Mouse (Mus musculus) liver, adult 2 months (tissue): ENCODE measurements around the gene Zfp445. TPM values are rescaled to one million over a fixed set of nuclear protein-coding genes. Genes with fewer than 3 reads are reported as not detected.
A peak's percentile ranks its signal among the peaks of the same experiment; 100 is the strongest.

Experiments
- DNase-seq: peaks from one replicate; pipeline ENCODE4 v3.0.0-alpha.2; 2011; ENCODE audit warnings: low read depth, low spot score; ENCODE audit errors: extremely low read depth
- H3K27ac ChIP-seq: fragments of 200-500 bp; replicated peaks from 2 replicates; pipeline ENCODE4 v1.5.1; 2012; ENCODE audit warnings: low read depth, mild to moderate bottlenecking, control low read depth, inconsistent platforms, low read length; ENCODE audit not compliant: insufficient read depth
- H3K27me3 ChIP-seq: fragments of 200-500 bp; 2 replicates; pipeline ENCODE4 v1.6.1; 2012; ENCODE audit warnings: mild to moderate bottlenecking, moderate library complexity, low read length, inconsistent platforms; ENCODE audit not compliant: control insufficient read depth, insufficient read depth
- H3K36me3 ChIP-seq: fragments of 200-500 bp; 2 replicates; pipeline ENCODE4 v1.6.1; 2012; ENCODE audit warnings: low read length, inconsistent platforms; ENCODE audit not compliant: control insufficient read depth, insufficient read depth
- H3K4me1 ChIP-seq: fragments of 200-500 bp; 2 replicates; pipeline ENCODE4 v1.6.1; 2011; ENCODE audit warnings: low read length; ENCODE audit not compliant: control insufficient read depth, insufficient read depth
- H3K4me3 ChIP-seq: fragments of 200-500 bp; 2 replicates; pipeline ENCODE4 v1.5.1; 2011; ENCODE audit warnings: low read depth, mild to moderate bottlenecking, control low read depth, low read length, moderate library complexity; ENCODE audit not compliant: insufficient read depth
- H3K79me2 ChIP-seq: fragments of 200-500 bp; 2 replicates; pipeline ENCODE4 v1.6.1; 2012; ENCODE audit warnings: inconsistent platforms, mild to moderate bottlenecking, low read length, moderate library complexity; ENCODE audit not compliant: control insufficient read depth, insufficient read depth
- H3K9ac ChIP-seq: fragments of 200-500 bp; 2 replicates; pipeline ENCODE4 v1.6.1; 2012; ENCODE audit warnings: low read depth, mild to moderate bottlenecking, control low read depth, inconsistent platforms, low read length
- CTCF ChIP-seq: fragments of 200-500 bp; IDR thresholded peaks from 2 replicates; pipeline ENCODE4 v1.5.1; 2011; ENCODE audit warnings: low read depth, low read length, control low read depth
- POLR2A ChIP-seq: fragments of 200-500 bp; IDR thresholded peaks from 2 replicates; pipeline ENCODE4 v1.6.1; 2011; ENCODE audit warnings: low read length, control low read depth; ENCODE audit not compliant: insufficient read depth; ENCODE audit errors: extremely low read depth
- WGBS: fragments of 180-500 bp; shearing (Covaris S2); methylation state at CpG from one replicate; pipeline ENCODE4 v1.1.7; 2018; 5-methylcytosine and 5-hydroxymethylcytosine counted together
- polyA plus RNA-seq: library from polyadenylated mRNA; depleted of rRNA; stranded (reverse); fragments of >200 nt; gene quantifications from 2 replicates; pipeline ENCODE4 v1.2.3, GENCODE M21; 2012
- total RNA-seq: library from RNA; depleted of rRNA; stranded (reverse); fragments of >200 nt; gene quantifications from 2 replicates; pipeline ENCODE4 v1.2.3, GENCODE M21; 2014

Zfp445 gene
- total and polyA plus RNA-seq, 2 experiments, result 27.8 to 52.2 TPM

DNA sequence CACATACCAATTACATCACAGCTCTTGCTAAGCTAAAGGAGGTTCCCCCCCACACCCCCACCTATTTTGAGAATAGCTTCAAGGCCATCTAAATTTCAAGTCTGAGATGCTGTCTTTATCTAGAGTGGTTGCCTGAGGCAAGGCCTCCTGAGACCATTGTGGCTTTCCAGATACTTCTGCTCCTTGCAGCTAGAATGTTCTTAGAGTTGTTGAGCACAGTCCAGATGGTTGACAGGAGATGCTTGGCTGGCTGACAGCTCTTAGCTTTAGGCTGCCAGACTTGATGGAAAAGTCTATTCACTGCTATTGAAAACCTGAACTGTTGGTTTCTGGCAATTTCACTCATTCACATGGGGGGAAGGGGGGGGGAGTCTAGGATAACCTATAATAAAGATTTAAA lies 19.6 kb downstream of the Zfp445 start:
- Histone ChIP-seq H3K27ac (peak overlapping the region; percentile 77), H3K27me3 (no peaks in the 10 kb centered on the region), H3K79me2 (no peaks in the 10 kb centered on the region), H3K9ac (no peak overlapping the region), H3K36me3 (peaks cover 15% of the 10 kb centered on the region), H3K4me1 (peaks cover 10% of the 10 kb centered on the region; the same call in 1 of the 2 replicates), H3K4me3 (no peak overlapping the region)
- DNase-seq, result peak; percentile 52
- TF ChIP-seq POLR2A, result no peak
- TF ChIP-seq CTCF, result no peak

- peak overlapping the region; percentile 77; the same call in 1 of the 2 replicates for H3K27ac ChIP-seq
- 29% methylated on average over 3 of the region's 3 CpGs for WGBS
- no peak overlapping the region for H3K9ac ChIP-seq
- H3K27me3 ChIP-seq, result no peaks in the 10 kb centered on the region
- TF ChIP-seq CTCF (no peak), POLR2A (no peak)
- H3K79me2 ChIP-seq, result no peaks in the 10 kb centered on the region
- peaks cover 11% of the 10 kb centered on the region for H3K36me3 ChIP-seq
- no peak overlapping the region for H3K4me3 ChIP-seq
- peak; percentile 90 for DNase-seq
- H3K4me1 ChIP-seq, result peaks cover 10% of the 10 kb centered on the region; the same call in 1 of the 2 replicates
Observed at GRCm38 (mm10) chr9:122845621-122846020, 20.2 kb downstream of the Zfp445 start.

DNA sequence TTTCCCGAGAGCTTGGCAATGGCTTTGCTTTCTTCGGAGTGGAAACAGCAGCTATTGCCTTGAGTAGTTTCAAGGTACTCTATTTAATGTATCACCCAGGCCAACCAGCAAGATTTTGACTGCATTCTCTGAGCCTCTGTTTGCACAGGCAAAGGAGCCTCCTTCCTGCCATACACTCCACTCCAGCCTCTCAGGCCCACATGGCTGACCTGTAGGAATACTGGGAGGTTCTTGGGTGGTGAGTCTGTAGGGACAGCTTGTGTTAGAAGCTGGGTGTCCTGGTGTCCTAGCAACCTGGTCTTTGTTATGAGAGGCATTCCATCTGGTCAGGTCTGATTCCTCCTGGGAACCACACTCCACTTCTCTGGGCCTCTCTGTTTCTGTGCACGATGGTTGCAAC lies 22.0 kb downstream of the Zfp445 start, which contains the start of gene Gm35549:
Gm35549 (minus strand) TSS at position 276 of the 400 bp plus-strand sequence.
- Histone ChIP-seq H3K27me3 (no peaks in the 10 kb centered on the region), H3K27ac (no peak within 1 kb of the TSS), H3K79me2 (no peaks in the 10 kb centered on the region), H3K36me3 (no peaks in the 10 kb centered on the region; the same call in 1 of the 2 replicates), H3K4me1 (peaks cover 10% of the 10 kb centered on the region; the same call in 1 of the 2 replicates), H3K4me3 (no peak within 1 kb of the TSS), H3K9ac (no peak within 1 kb of the TSS)
- no peak for DNase-seq
- TF ChIP-seq CTCF (no peak), POLR2A (no peak)
- WGBS, result 90% methylated on average over 3 of the region's 3 CpGs

- Histone ChIP-seq H3K36me3 (peaks cover 25% of the 10 kb centered on the region), H3K79me2 (no peaks in the 10 kb centered on the region), H3K9ac (no peak overlapping the region), H3K27me3 (no peaks in the 10 kb centered on the region), H3K4me1 (no peaks in the 10 kb centered on the region), H3K4me3 (no peak overlapping the region), H3K27ac (no peak overlapping the region)
- DNase-seq, result no peak
- 53% methylated on average over 16 of the region's 16 CpGs for WGBS
- TF ChIP-seq CTCF (peak; percentile 18; the same call in 1 of the 2 replicates), POLR2A (no peak)
Observed at GRCm38 (mm10) chr9:122837680-122838079, 28.1 kb downstream of the Zfp445 start.

GRCm38 (mm10) chr9:122837216-122837615 lies 28.6 kb downstream of the Zfp445 start:
- DNase-seq, result no peak
- no peak overlapping the region for H3K27ac ChIP-seq
- H3K4me3 ChIP-seq, result no peak overlapping the region
- no peak overlapping the region for H3K9ac ChIP-seq
- H3K27me3 ChIP-seq, result no peaks in the 10 kb centered on the region
- H3K79me2 ChIP-seq, result no peaks in the 10 kb centered on the region
- H3K36me3 ChIP-seq, result peaks cover 28% of the 10 kb centered on the region
- no peaks in the 10 kb centered on the region for H3K4me1 ChIP-seq
- WGBS, result 96% methylated on average over 4 of the region's 4 CpGs
- TF ChIP-seq POLR2A, result no peak
- TF ChIP-seq CTCF, result no peak

DNA sequence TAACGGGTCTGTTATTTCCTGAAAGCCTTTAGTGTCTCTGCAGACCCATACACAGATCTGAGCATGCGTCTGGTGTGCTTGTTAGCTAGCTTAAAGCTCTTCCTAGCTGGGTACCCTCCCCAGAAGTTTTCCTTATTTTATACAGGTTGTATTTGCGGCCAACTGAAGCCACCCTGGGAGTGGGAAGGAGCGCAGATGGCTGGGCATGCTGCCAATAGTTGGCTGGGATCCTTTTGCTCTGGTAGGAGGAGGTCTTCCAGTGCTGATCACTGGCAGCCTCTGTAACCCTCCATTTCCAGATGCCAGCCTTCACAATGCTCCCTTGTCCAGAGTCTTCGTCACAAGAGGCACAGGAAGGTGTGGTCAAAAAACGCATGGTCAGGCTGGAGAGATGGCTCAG lies 29.0 kb downstream of the Zfp445 start:
- DNase-seq, result no peak
- no peaks in the 10 kb centered on the region for H3K79me2 ChIP-seq
- TF ChIP-seq POLR2A (no peak), CTCF (no peak)
- no peak overlapping the region for H3K27ac ChIP-seq
- no peak overlapping the region for H3K4me3 ChIP-seq
- no peaks in the 10 kb centered on the region for H3K27me3 ChIP-seq
- H3K36me3 ChIP-seq, result peaks cover 29% of the 10 kb centered on the region
- no peaks in the 10 kb centered on the region for H3K4me1 ChIP-seq
- no peak overlapping the region for H3K9ac ChIP-seq
- 79% methylated on average over 6 of the region's 6 CpGs for WGBS
